Mouse (Mus musculus): Measurements from ENCODE around the gene Phox2a. TPM values are rescaled to one million over a fixed set of nuclear protein-coding genes. Genes with fewer than 3 reads are reported as not detected.

Phox2a gene
- polyA plus RNA-seq (2015; fragmentation: Nextera tagmentation; extraction: Ambion mirVana) = 0.34 and 0.45 TPM in 2 replicates

- H3K4me3 ChIP-seq (replicated peaks) = peak within 1 kb of the TSS; percentile 33
- WGBS = under 1% methylated on average over 45 of the region's 45 CpGs
- ATAC-seq (ENCODE audit: insufficient number of reproducible peaks, low FRiP score, low TSS enrichment, low read depth) = no peak
These were observed at the start of gene Phox2a for GRCm38 (mm10) chr7:101817861-101818401. Gene Phox2a, plus strand, starts transcription at chr7:101818313.

GRCm38 (mm10) chr7:101770051-101770450 lies 48.1 kb upstream of the Phox2a start:
- 64% methylated on average over 7 of the region's 7 CpGs for WGBS
- no peak for ATAC-seq (ENCODE audit: insufficient number of reproducible peaks, low FRiP score, low TSS enrichment, low read depth)
- no peaks in the 10 kb centered on the region for H3K9me3 ChIP-seq (replicated peaks)
- no peaks in the 10 kb centered on the region for H3K27me3 ChIP-seq
- H3K36me3 ChIP-seq = no peaks in the 10 kb centered on the region
- H3K9ac ChIP-seq = no peak overlapping the region
- H3K4me1 ChIP-seq = peaks cover 18% of the 10 kb centered on the region
- no peak overlapping the region for H3K4me2 ChIP-seq (replicated peaks)
- H3K27ac ChIP-seq (replicated peaks) = no peak overlapping the region
- no peak overlapping the region for H3K4me3 ChIP-seq (replicated peaks)

More at GRCm38 (mm10) chr7:101817861-101818401, at the start of gene Phox2a:
- Histone ChIP-seq H3K9me3 (replicated peaks) (no peaks in the 10 kb centered on the region), H3K36me3 (no peaks in the 10 kb centered on the region), H3K4me1 (peaks cover 30% of the 10 kb centered on the region), H3K27ac (replicated peaks) (no peak within 1 kb of the TSS), H3K9ac (no peak within 1 kb of the TSS), H3K4me2 (replicated peaks) (peak within 1 kb of the TSS; percentile 51), H3K27me3 (peaks cover 68% of the 10 kb centered on the region)

GRCm38 (mm10) chr7:101771604-101772003 lies 46.5 kb upstream of the Phox2a start:
- Histone ChIP-seq H3K4me1 (peaks cover 18% of the 10 kb centered on the region), H3K36me3 (no peaks in the 10 kb centered on the region), H3K9ac (no peak overlapping the region), H3K9me3 (replicated peaks) (no peaks in the 10 kb centered on the region), H3K27me3 (no peaks in the 10 kb centered on the region), H3K27ac (replicated peaks) (no peak overlapping the region), H3K4me2 (replicated peaks) (no peak overlapping the region), H3K4me3 (replicated peaks) (no peak overlapping the region)
- ATAC-seq (ENCODE audit: insufficient number of reproducible peaks, low FRiP score, low TSS enrichment, low read depth) = no peak
- WGBS = 48% methylated on average over 1 of the region's 1 CpGs

GRCm38 (mm10) chr7:101772687-101773086 lies 45.4 kb upstream of the Phox2a start:
- ATAC-seq (ENCODE audit: insufficient number of reproducible peaks, low FRiP score, low TSS enrichment, low read depth) = no peak
- 39% methylated on average over 8 of the region's 8 CpGs for WGBS

GRCm38 (mm10) chr7:101777053-101777452 lies 41.1 kb upstream of the Phox2a start:
- Histone ChIP-seq H3K27ac (replicated peaks) (no peak overlapping the region), H3K4me1 (peaks cover 6% of the 10 kb centered on the region; the same call in 1 of the 2 replicates), H3K4me2 (replicated peaks) (no peak overlapping the region), H3K27me3 (no peaks in the 10 kb centered on the region), H3K9me3 (replicated peaks) (no peaks in the 10 kb centered on the region), H3K9ac (no peak overlapping the region), H3K36me3 (no peaks in the 10 kb centered on the region), H3K4me3 (replicated peaks) (no peak overlapping the region)
- WGBS = 90% methylated on average over 1 of the region's 1 CpGs
- no peak for ATAC-seq (ENCODE audit: insufficient number of reproducible peaks, low FRiP score, low TSS enrichment, low read depth)

More at GRCm38 (mm10) chr7:101772687-101773086, 45.4 kb upstream of the Phox2a start:
- H3K36me3 ChIP-seq = no peaks in the 10 kb centered on the region
- no peak overlapping the region for H3K4me3 ChIP-seq (replicated peaks)
- no peak overlapping the region for H3K9ac ChIP-seq
- H3K27ac ChIP-seq (replicated peaks) = no peak overlapping the region
- H3K4me1 ChIP-seq = peaks cover 18% of the 10 kb centered on the region
- no peak overlapping the region for H3K4me2 ChIP-seq (replicated peaks)
- no peaks in the 10 kb centered on the region for H3K9me3 ChIP-seq (replicated peaks)
- H3K27me3 ChIP-seq = no peaks in the 10 kb centered on the region

GRCm38 (mm10) chr7:101820295-101821030 lies 2.4 kb downstream of the Phox2a start:
- Histone ChIP-seq H3K36me3 (peaks cover 14% of the 10 kb centered on the region), H3K27me3 (peaks cover 78% of the 10 kb centered on the region), H3K4me1 (peaks cover 30% of the 10 kb centered on the region), H3K27ac (replicated peaks) (no peak overlapping the region), H3K9ac (no peak overlapping the region), H3K9me3 (replicated peaks) (no peaks in the 10 kb centered on the region), H3K4me3 (replicated peaks) (peak overlapping the region; percentile 46), H3K4me2 (replicated peaks) (peak overlapping the region; percentile 94)
- WGBS = 3% methylated on average over 35 of the region's 35 CpGs
- ATAC-seq (ENCODE audit: insufficient number of reproducible peaks, low FRiP score, low TSS enrichment, low read depth) = no peak

- ATAC-seq (ENCODE audit: insufficient number of reproducible peaks, low FRiP score, low TSS enrichment, low read depth) = peak; percentile 73
- WGBS = under 1% methylated on average over 71 of the region's 71 CpGs
- Histone ChIP-seq H3K9me3 (replicated peaks) (no peaks in the 10 kb centered on the region), H3K9ac (peak overlapping the region; percentile 42; the same call in 1 of the 2 replicates), H3K36me3 (peaks cover 28% of the 10 kb centered on the region), H3K4me2 (replicated peaks) (peak overlapping the region; percentile 94), H3K4me1 (peaks cover 30% of the 10 kb centered on the region), H3K27ac (replicated peaks) (no peak overlapping the region; the same call in 1 of the 2 replicates), H3K4me3 (replicated peaks) (peak overlapping the region; percentile 46), H3K27me3 (peaks cover 70% of the 10 kb centered on the region)
These were observed 3.7 kb downstream of the Phox2a start for GRCm38 (mm10) chr7:101821571-101822501.

GRCm38 (mm10) chr7:101822836-101823757 lies 5.0 kb downstream of the Phox2a start:
- no peak overlapping the region for H3K9ac ChIP-seq
- WGBS = 37% methylated on average over 32 of the region's 32 CpGs
- H3K36me3 ChIP-seq = peaks cover 40% of the 10 kb centered on the region
- H3K27me3 ChIP-seq = peaks cover 58% of the 10 kb centered on the region
- H3K4me3 ChIP-seq (replicated peaks) = no peak overlapping the region
- no peaks in the 10 kb centered on the region for H3K9me3 ChIP-seq (replicated peaks)
- peak; percentile 27 for ATAC-seq (ENCODE audit: insufficient number of reproducible peaks, low FRiP score, low TSS enrichment, low read depth)
- peaks cover 25% of the 10 kb centered on the region for H3K4me1 ChIP-seq
- H3K4me2 ChIP-seq (replicated peaks) = no peak overlapping the region
- H3K27ac ChIP-seq (replicated peaks) = no peak overlapping the region

GRCm38 (mm10) chr7:101823758-101824630 lies 5.9 kb downstream of the Phox2a start:
- H3K4me1 ChIP-seq = peaks cover 19% of the 10 kb centered on the region
- ATAC-seq (ENCODE audit: insufficient number of reproducible peaks, low FRiP score, low TSS enrichment, low read depth) = peak; percentile 12; the same call in 1 of the 2 replicates
- H3K9ac ChIP-seq = no peak overlapping the region
- no peak overlapping the region for H3K27ac ChIP-seq (replicated peaks)
- no peaks in the 10 kb centered on the region for H3K9me3 ChIP-seq (replicated peaks)
- WGBS = 80% methylated on average over 18 of the region's 18 CpGs
- no peak overlapping the region for H3K4me2 ChIP-seq (replicated peaks)
- H3K27me3 ChIP-seq = peaks cover 49% of the 10 kb centered on the region
- H3K4me3 ChIP-seq (replicated peaks) = no peak overlapping the region
- peaks cover 49% of the 10 kb centered on the region for H3K36me3 ChIP-seq
